Mouse (Mus musculus): Measurements from ENCODE around the gene Pla2g12a. TPM values are rescaled to one million over a fixed set of nuclear protein-coding genes. Genes with fewer than 3 reads are reported as not detected.

Gene Pla2g12a
- 38.7 and 39.1 TPM in 2 replicates for polyA plus RNA-seq (2015; fragmentation: Nextera tagmentation; extraction: Ambion mirVana)

GRCm38 (mm10) chr3:129878405-129879021 is at the start of gene Pla2g12a:
TSS of gene Pla2g12a (plus strand) at chr3:129878606.
- peak; percentile 85 for ATAC-seq (ENCODE audit: borderline replicate concordance, extremely low read depth, low FRiP score, low TSS enrichment)
- peak within 1 kb of the TSS; percentile 74 for H3K27ac ChIP-seq
- H3K36me3 ChIP-seq: no peaks in the 10 kb centered on the region
- peak within 1 kb of the TSS; percentile 76 for H3K4me3 ChIP-seq
- H3K4me2 ChIP-seq: peak within 1 kb of the TSS; percentile 89
- no peaks in the 10 kb centered on the region for H3K9me3 ChIP-seq
- H3K27me3 ChIP-seq: no peaks in the 10 kb centered on the region
- peak within 1 kb of the TSS; percentile 61 for H3K9ac ChIP-seq
- H3K4me1 ChIP-seq: peaks cover 10% of the 10 kb centered on the region
- under 1% methylated on average over 46 of the region's 66 CpGs for WGBS

GRCm38 (mm10) chr3:129830626-129831025 is 47.8 kb upstream of the Pla2g12a start:
- Histone ChIP-seq H3K9ac (peak overlapping the region; percentile 86), H3K4me3 (peak overlapping the region; percentile 99), H3K27ac (peak overlapping the region; percentile 90), H3K9me3 (no peaks in the 10 kb centered on the region), H3K36me3 (peaks cover 29% of the 10 kb centered on the region), H3K4me2 (peak overlapping the region; percentile 66), H3K4me1 (peaks cover 18% of the 10 kb centered on the region), H3K27me3 (no peaks in the 10 kb centered on the region)
- peak; percentile 1; the same call in 1 of the 2 replicates for ATAC-seq (ENCODE audit: borderline replicate concordance, extremely low read depth, low FRiP score, low TSS enrichment)
- WGBS: under 1% methylated on average over 41 of the region's 45 CpGs

- under 1% methylated on average over 60 of the region's 60 CpGs for WGBS
- peaks cover 25% of the 10 kb centered on the region for H3K36me3 ChIP-seq
Measured at GRCm38 (mm10) chr3:129831035-129831568, 47.3 kb upstream of the Pla2g12a start, which contains the start of gene Gar1. TSS of gene Gar1 (minus strand) at chr3:129831396.

GRCm38 (mm10) chr3:129835388-129835934 is 42.9 kb upstream of the Pla2g12a start, which contains the start of gene Cfi:
TSS of gene Cfi (plus strand) at chr3:129835884.
- Histone ChIP-seq H3K27ac (peak within 1 kb of the TSS; percentile 60), H3K4me2 (peak within 1 kb of the TSS; percentile 45), H3K27me3 (no peaks in the 10 kb centered on the region), H3K9me3 (no peaks in the 10 kb centered on the region), H3K4me1 (peaks cover 3% of the 10 kb centered on the region; the same call in 1 of the 2 replicates), H3K36me3 (no peaks in the 10 kb centered on the region), H3K9ac (no peak within 1 kb of the TSS), H3K4me3 (peak within 1 kb of the TSS; percentile 15)
- no peak for ATAC-seq (ENCODE audit: borderline replicate concordance, extremely low read depth, low FRiP score, low TSS enrichment)
- WGBS: 49% methylated on average over 6 of the region's 6 CpGs

More at GRCm38 (mm10) chr3:129831035-129831568, 47.3 kb upstream of the Pla2g12a start, which contains the start of gene Gar1:
- Histone ChIP-seq H3K4me3 (peak within 1 kb of the TSS; percentile 99), H3K9ac (peak within 1 kb of the TSS; percentile 86), H3K27me3 (no peaks in the 10 kb centered on the region), H3K4me2 (peak within 1 kb of the TSS; percentile 69), H3K27ac (peak within 1 kb of the TSS; percentile 90), H3K4me1 (peaks cover 18% of the 10 kb centered on the region), H3K9me3 (no peaks in the 10 kb centered on the region)
- ATAC-seq (ENCODE audit: borderline replicate concordance, extremely low read depth, low FRiP score, low TSS enrichment): peak; percentile 93

- WGBS: 10% methylated on average over 11 of the region's 11 CpGs
- Histone ChIP-seq H3K9me3 (no peaks in the 10 kb centered on the region), H3K4me3 (peak overlapping the region; percentile 15), H3K36me3 (no peaks in the 10 kb centered on the region), H3K27ac (peak overlapping the region; percentile 60), H3K9ac (no peak overlapping the region), H3K4me1 (peaks cover 3% of the 10 kb centered on the region; the same call in 1 of the 2 replicates), H3K4me2 (peak overlapping the region; percentile 45), H3K27me3 (no peaks in the 10 kb centered on the region)
- ATAC-seq (ENCODE audit: borderline replicate concordance, extremely low read depth, low FRiP score, low TSS enrichment): peak; percentile 50; the same call in 1 of the 2 replicates
Measured at GRCm38 (mm10) chr3:129836051-129836697, 42.2 kb upstream of the Pla2g12a start.

- Histone ChIP-seq H3K27ac (no peak overlapping the region), H3K4me3 (no peak overlapping the region), H3K4me1 (no peaks in the 10 kb centered on the region; the same call in 1 of the 2 replicates), H3K9me3 (no peaks in the 10 kb centered on the region), H3K36me3 (no peaks in the 10 kb centered on the region), H3K27me3 (no peaks in the 10 kb centered on the region), H3K4me2 (peak overlapping the region; percentile 45), H3K9ac (no peak overlapping the region)
- ATAC-seq (ENCODE audit: borderline replicate concordance, extremely low read depth, low FRiP score, low TSS enrichment): no peak
- WGBS: 64% methylated on average over 6 of the region's 6 CpGs
Measured at GRCm38 (mm10) chr3:129836965-129837364, 41.4 kb upstream of the Pla2g12a start.

- no peaks in the 10 kb centered on the region for H3K27me3 ChIP-seq
- no peak for ATAC-seq (ENCODE audit: borderline replicate concordance, extremely low read depth, low FRiP score, low TSS enrichment)
- H3K4me3 ChIP-seq: no peak overlapping the region
- H3K4me1 ChIP-seq: no peaks in the 10 kb centered on the region; the same call in 1 of the 2 replicates
- H3K36me3 ChIP-seq: no peaks in the 10 kb centered on the region
- H3K9me3 ChIP-seq: no peaks in the 10 kb centered on the region
- WGBS: 42% methylated on average over 7 of the region's 7 CpGs
- no peak overlapping the region for H3K27ac ChIP-seq
- H3K9ac ChIP-seq: no peak overlapping the region
- H3K4me2 ChIP-seq: no peak overlapping the region
Measured at GRCm38 (mm10) chr3:129838017-129838416, 40.4 kb upstream of the Pla2g12a start.

- H3K4me2 ChIP-seq: no peak overlapping the region
- H3K27ac ChIP-seq: no peak overlapping the region
- no peak overlapping the region for H3K9ac ChIP-seq
- no peaks in the 10 kb centered on the region for H3K9me3 ChIP-seq
- no peaks in the 10 kb centered on the region for H3K27me3 ChIP-seq
- H3K36me3 ChIP-seq: no peaks in the 10 kb centered on the region
- no peak for ATAC-seq (ENCODE audit: borderline replicate concordance, extremely low read depth, low FRiP score, low TSS enrichment)
- H3K4me3 ChIP-seq: no peak overlapping the region
- 63% methylated on average over 2 of the region's 2 CpGs for WGBS
- H3K4me1 ChIP-seq: no peaks in the 10 kb centered on the region
Measured at GRCm38 (mm10) chr3:129845868-129846267, 32.5 kb upstream of the Pla2g12a start.

GRCm38 (mm10) chr3:129846846-129847245 is 31.6 kb upstream of the Pla2g12a start:
- Histone ChIP-seq H3K27ac (no peak overlapping the region), H3K27me3 (no peaks in the 10 kb centered on the region), H3K36me3 (no peaks in the 10 kb centered on the region), H3K4me2 (no peak overlapping the region), H3K9ac (no peak overlapping the region), H3K4me3 (no peak overlapping the region), H3K4me1 (no peaks in the 10 kb centered on the region), H3K9me3 (no peaks in the 10 kb centered on the region)
- 75% methylated on average over 7 of the region's 7 CpGs for WGBS
- ATAC-seq (ENCODE audit: borderline replicate concordance, extremely low read depth, low FRiP score, low TSS enrichment): no peak

- Histone ChIP-seq H3K27me3 (no peaks in the 10 kb centered on the region), H3K4me2 (no peak overlapping the region), H3K9ac (no peak overlapping the region), H3K27ac (no peak overlapping the region), H3K4me3 (no peak overlapping the region), H3K4me1 (no peaks in the 10 kb centered on the region), H3K9me3 (no peaks in the 10 kb centered on the region), H3K36me3 (no peaks in the 10 kb centered on the region)
- no peak for ATAC-seq (ENCODE audit: borderline replicate concordance, extremely low read depth, low FRiP score, low TSS enrichment)
- 63% methylated on average over 2 of the region's 2 CpGs for WGBS
Measured at GRCm38 (mm10) chr3:129862592-129862991, 15.8 kb upstream of the Pla2g12a start.

GRCm38 (mm10) chr3:129863698-129864097 is 14.7 kb upstream of the Pla2g12a start:
- H3K27ac ChIP-seq: no peak overlapping the region
- H3K9me3 ChIP-seq: no peaks in the 10 kb centered on the region
- no peak overlapping the region for H3K4me2 ChIP-seq
- no peak overlapping the region for H3K9ac ChIP-seq
- H3K27me3 ChIP-seq: no peaks in the 10 kb centered on the region
- no peak for ATAC-seq (ENCODE audit: borderline replicate concordance, extremely low read depth, low FRiP score, low TSS enrichment)
- 45% methylated on average over 14 of the region's 14 CpGs for WGBS
- H3K4me1 ChIP-seq: no peaks in the 10 kb centered on the region
- no peaks in the 10 kb centered on the region for H3K36me3 ChIP-seq
- no peak overlapping the region for H3K4me3 ChIP-seq
